Mouse (Mus musculus) liver, embryonic 16.5 days (tissue): ENCODE measurements around the gene Pnpla7. TPM values are rescaled to one million over a fixed set of nuclear protein-coding genes. Genes with fewer than 3 reads are reported as not detected.

Source experiments
- ATAC-seq: fragments of 200-750 bp; cut with Nextera tagmentation; 2 replicates; pipeline ENCODE4 v1.8.0; 2017; ENCODE audit warnings: low read depth, mild to moderate bottlenecking, moderate number of reproducible peaks, moderate library complexity
- H3K27ac ChIP-seq: fragments of 300-500 bp; sonication (generic); 2 replicates; pipeline ENCODE4 v1.5.1; 2014; ENCODE audit warnings: mild to moderate bottlenecking, low read length
- H3K27me3 ChIP-seq: fragments of 300-500 bp; sonication (generic); 2 replicates; pipeline ENCODE4 v1.6.1; 2014; ENCODE audit warnings: low read depth, low read length, mixed read lengths; ENCODE audit not compliant: control insufficient read depth, insufficient read depth
- H3K36me3 ChIP-seq: fragments of 300-500 bp; sonication (generic); 2 replicates; pipeline ENCODE4 v1.6.1; 2014; ENCODE audit warnings: mild to moderate bottlenecking; ENCODE audit not compliant: control insufficient read depth, insufficient read depth
- H3K4me1 ChIP-seq: fragments of 300-500 bp; sonication (generic); 2 replicates; pipeline ENCODE4 v1.6.1; 2014; ENCODE audit warnings: low read depth, low read length, mixed read lengths; ENCODE audit not compliant: control insufficient read depth
- H3K4me2 ChIP-seq: fragments of 300-500 bp; sonication (generic); 2 replicates; pipeline ENCODE4 v1.6.1; 2014; ENCODE audit warnings: low read depth, low read length, mixed read lengths
- H3K4me3 ChIP-seq: fragments of 300-500 bp; sonication (generic); 2 replicates; pipeline ENCODE4 v1.5.1; 2014; ENCODE audit warnings: low read depth, mild to moderate bottlenecking, low read length
- H3K9ac ChIP-seq: fragments of 300-500 bp; sonication (generic); 2 replicates; pipeline ENCODE4 v1.6.1; 2014; ENCODE audit warnings: low read depth, low read length
- H3K9me3 ChIP-seq: fragments of 300-500 bp; sonication (generic); replicated peaks from 2 replicates; pipeline ENCODE4 v1.6.1; 2016; ENCODE audit warnings: low read length; ENCODE audit not compliant: control insufficient read depth
- WGBS: fragments of 180-500 bp; shearing (Covaris S2); extraction: QIAGEN DNeasy Blood & Tissue Kit; methylation state at CpG from one replicate; pipeline ENCODE4 v1.1.7; 2014; ENCODE audit not compliant: insufficient replicate concordance; 5-methylcytosine and 5-hydroxymethylcytosine counted together
- polyA plus RNA-seq: library from polyadenylated mRNA; unstranded; fragments of >200 nt; fragmentation: Nextera tagmentation; extraction: Ambion mirVana; gene quantifications from 2 replicates; pipeline ENCODE4 v1.2.1, GENCODE M21; 2015

Gene Pnpla7
- polyA plus RNA-seq, 1 experiment from 2014 or later, result 13.7 TPM

DNA sequence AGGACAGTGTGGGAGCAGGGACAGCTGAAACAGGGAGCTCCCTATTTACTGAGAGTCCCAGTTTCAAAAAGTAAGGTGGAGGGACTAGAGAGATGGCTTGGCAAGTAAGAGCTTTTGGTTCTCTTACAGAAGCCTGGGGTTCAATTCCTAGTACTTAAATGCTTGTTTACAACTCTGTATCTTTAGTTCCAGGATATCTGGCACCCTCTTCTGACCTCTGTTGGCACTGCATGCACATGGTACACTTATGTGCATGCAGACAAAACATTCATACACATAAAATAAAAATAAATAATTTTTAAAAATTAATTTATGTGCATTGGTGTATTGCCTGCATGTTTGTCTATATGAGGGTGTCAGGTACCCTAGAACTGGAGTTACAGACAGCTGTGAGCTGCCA lies 32.4 kb downstream of the Pnpla7 start:
- no peak for ATAC-seq
- Histone ChIP-seq H3K4me1 (no peaks in the 10 kb centered on the region), H3K9ac (no peak overlapping the region), H3K27ac (no peak overlapping the region), H3K36me3 (peaks cover 4% of the 10 kb centered on the region; the same call in 1 of the 2 replicates), H3K27me3 (no peaks in the 10 kb centered on the region), H3K4me3 (no peak overlapping the region), H3K4me2 (no peak overlapping the region), H3K9me3 (no peaks in the 10 kb centered on the region)

DNA sequence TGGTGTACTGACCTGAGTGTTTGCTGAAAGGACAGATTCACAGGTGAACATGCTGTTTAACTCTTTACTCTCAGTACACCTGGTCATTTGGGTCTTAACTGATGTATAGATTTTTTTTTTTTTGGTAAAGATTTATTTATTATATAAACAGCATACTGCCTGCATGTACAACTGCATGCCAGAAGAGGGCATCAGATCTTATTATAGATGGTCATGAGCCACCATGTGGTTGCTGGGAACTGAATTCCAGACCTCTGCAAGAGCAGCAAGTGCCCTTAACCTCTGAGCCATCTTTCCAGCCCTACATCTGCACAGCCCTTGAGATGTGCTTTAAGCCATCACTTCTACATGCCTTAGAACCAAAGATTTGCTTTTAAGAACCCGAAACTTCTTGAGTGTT lies 46.8 kb downstream of the Pnpla7 start:
- H3K4me3 ChIP-seq, result no peak overlapping the region
- no peak overlapping the region for H3K27ac ChIP-seq
- H3K4me2 ChIP-seq, result no peak overlapping the region
- H3K9ac ChIP-seq, result no peak overlapping the region
- no peaks in the 10 kb centered on the region; the same call in 1 of the 2 replicates for H3K4me1 ChIP-seq
- 70% methylated on average over 1 of the region's 1 CpGs for WGBS
- peaks cover 9% of the 10 kb centered on the region for H3K36me3 ChIP-seq
- no peak for ATAC-seq
- H3K9me3 ChIP-seq, result no peaks in the 10 kb centered on the region
- no peaks in the 10 kb centered on the region for H3K27me3 ChIP-seq

DNA sequence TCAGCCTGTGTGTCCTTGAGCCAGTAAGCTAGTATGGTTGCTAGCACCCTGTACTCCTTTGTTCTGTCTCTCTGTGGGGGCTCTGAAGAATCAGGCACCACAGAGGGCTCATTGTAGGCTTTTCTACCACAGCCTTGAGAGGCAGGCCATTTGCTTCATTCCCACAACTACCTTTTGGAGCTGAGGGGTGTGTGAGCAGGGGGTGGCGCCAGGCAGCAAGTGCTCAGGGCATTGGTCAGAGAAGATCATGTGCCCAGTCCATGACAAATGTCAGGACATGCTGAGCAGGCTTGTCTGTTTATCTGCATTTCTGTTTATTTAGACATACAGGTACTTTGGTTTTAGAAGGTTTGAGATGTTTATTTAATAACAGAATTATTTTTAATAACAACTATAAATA lies 49.3 kb downstream of the Pnpla7 start:
- H3K9me3 ChIP-seq, result no peaks in the 10 kb centered on the region
- ATAC-seq, result no peak
- 76% methylated on average over 1 of the region's 1 CpGs for WGBS

DNA sequence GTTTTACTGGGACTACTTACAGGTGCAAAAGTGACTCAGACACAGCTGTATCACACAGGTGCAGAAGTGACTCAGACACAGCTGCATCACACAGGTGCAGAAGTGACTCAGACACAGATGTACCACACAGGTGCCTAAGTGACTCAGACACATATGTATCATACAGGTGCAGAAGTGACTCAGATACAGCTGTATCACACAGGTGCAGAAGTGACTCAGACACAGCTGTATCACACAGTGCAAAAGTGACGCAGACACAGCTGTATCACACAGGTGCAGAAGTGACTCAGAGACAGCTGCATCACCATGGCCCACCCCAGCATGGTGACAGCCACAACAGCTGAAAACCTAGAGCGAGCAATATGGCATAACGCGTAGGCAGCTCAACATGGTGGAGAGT lies 59.2 kb downstream of the Pnpla7 start:
- Histone ChIP-seq H3K4me2 (no peak overlapping the region), H3K4me3 (no peak overlapping the region), H3K27ac (no peak overlapping the region), H3K4me1 (no peaks in the 10 kb centered on the region), H3K9me3 (no peaks in the 10 kb centered on the region), H3K9ac (no peak overlapping the region), H3K36me3 (peaks cover 2% of the 10 kb centered on the region), H3K27me3 (no peaks in the 10 kb centered on the region)
- ATAC-seq, result no peak
- 85% methylated on average over 4 of the region's 4 CpGs for WGBS

More for the DNA sequence above, 49.3 kb downstream of the Pnpla7 start:
- Histone ChIP-seq H3K4me2 (no peak overlapping the region), H3K27me3 (no peaks in the 10 kb centered on the region), H3K27ac (no peak overlapping the region), H3K4me1 (no peaks in the 10 kb centered on the region; the same call in 1 of the 2 replicates), H3K36me3 (peaks cover 2% of the 10 kb centered on the region; the same call in 1 of the 2 replicates), H3K4me3 (no peak overlapping the region), H3K9ac (no peak overlapping the region)

DNA sequence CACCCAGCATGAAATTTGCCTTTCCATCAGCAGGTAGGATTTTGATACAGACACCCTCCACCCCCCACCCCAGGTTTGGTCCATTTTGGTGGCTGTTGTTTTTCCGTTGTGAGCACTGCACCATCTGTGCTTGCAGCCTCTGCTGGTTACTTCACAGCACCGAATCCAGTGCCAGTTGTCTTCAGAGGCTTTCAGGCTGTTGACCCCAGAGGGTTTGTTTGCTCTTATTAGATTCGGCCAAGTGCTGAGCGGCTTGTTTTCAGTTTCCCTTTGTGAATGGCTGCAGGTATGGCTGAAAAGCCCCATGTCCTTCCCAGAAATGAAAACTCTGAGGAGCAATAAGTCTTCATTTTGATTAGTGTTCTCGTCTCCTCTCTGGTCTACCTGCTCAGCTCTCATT lies 64.3 kb downstream of the Pnpla7 start:
- H3K4me3 ChIP-seq, result no peak overlapping the region
- H3K27ac ChIP-seq, result no peak overlapping the region
- no peak overlapping the region for H3K9ac ChIP-seq
- no peaks in the 10 kb centered on the region for H3K9me3 ChIP-seq
- 78% methylated on average over 5 of the region's 5 CpGs for WGBS
- H3K36me3 ChIP-seq, result no peaks in the 10 kb centered on the region; the same call in none of the 2 replicates
- no peak overlapping the region for H3K4me2 ChIP-seq
- H3K4me1 ChIP-seq, result no peaks in the 10 kb centered on the region
- no peak for ATAC-seq
- no peaks in the 10 kb centered on the region for H3K27me3 ChIP-seq

DNA sequence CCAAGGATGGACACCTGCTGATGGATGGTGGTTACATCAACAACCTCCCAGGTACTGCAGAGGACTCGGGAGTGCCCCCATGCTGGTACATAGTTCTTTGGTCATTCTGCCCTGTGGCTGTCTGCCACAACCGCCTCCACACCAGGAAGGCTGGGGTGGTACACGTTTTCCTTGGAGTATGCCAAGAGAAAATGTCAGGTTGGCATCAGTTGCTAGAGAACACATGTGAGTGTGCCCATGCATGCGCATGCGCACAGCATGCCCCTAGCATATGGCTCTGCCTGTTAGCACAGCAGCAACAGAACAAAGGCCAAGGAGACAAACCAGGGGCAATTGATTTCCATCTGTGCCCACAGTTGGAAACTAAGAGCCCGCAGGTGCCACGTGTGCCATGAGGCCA lies 75.1 kb downstream of the Pnpla7 start:
- H3K4me2 ChIP-seq, result no peak overlapping the region
- no peak for ATAC-seq
- no peak overlapping the region for H3K9ac ChIP-seq
- no peaks in the 10 kb centered on the region for H3K27me3 ChIP-seq
- peaks cover 12% of the 10 kb centered on the region for H3K4me1 ChIP-seq
- no peak overlapping the region for H3K4me3 ChIP-seq
- peaks cover 3% of the 10 kb centered on the region; the same call in 1 of the 2 replicates for H3K36me3 ChIP-seq
- H3K9me3 ChIP-seq, result no peaks in the 10 kb centered on the region
- H3K27ac ChIP-seq, result no peak overlapping the region
- WGBS, result 80% methylated on average over 7 of the region's 7 CpGs

DNA sequence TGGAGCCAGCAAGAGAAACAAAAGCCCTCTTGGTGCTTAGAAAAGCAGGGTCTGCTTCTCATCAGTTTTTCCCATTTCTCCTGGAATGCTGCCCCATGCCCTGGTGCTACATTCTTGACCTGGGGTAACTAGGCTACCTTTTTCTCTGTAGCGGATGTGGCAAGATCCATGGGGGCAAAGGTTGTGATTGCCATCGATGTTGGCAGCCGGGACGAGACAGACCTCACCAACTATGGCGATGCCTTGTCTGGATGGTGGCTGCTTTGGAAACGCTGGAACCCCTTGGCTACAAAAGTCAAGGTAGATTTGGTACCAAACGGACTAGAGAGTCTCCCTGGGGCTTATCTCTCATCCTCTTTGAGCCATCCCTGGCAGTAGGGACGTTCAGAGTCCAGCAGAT lies 75.6 kb downstream of the Pnpla7 start:
- peaks cover 3% of the 10 kb centered on the region; the same call in 1 of the 2 replicates for H3K36me3 ChIP-seq
- H3K4me1 ChIP-seq, result peaks cover 12% of the 10 kb centered on the region
- no peak for ATAC-seq
- no peaks in the 10 kb centered on the region for H3K9me3 ChIP-seq
- no peak overlapping the region for H3K4me2 ChIP-seq
- no peak overlapping the region for H3K27ac ChIP-seq
- WGBS, result 80% methylated on average over 8 of the region's 8 CpGs
- no peak overlapping the region for H3K4me3 ChIP-seq
- H3K9ac ChIP-seq, result no peak overlapping the region
- H3K27me3 ChIP-seq, result no peaks in the 10 kb centered on the region

DNA sequence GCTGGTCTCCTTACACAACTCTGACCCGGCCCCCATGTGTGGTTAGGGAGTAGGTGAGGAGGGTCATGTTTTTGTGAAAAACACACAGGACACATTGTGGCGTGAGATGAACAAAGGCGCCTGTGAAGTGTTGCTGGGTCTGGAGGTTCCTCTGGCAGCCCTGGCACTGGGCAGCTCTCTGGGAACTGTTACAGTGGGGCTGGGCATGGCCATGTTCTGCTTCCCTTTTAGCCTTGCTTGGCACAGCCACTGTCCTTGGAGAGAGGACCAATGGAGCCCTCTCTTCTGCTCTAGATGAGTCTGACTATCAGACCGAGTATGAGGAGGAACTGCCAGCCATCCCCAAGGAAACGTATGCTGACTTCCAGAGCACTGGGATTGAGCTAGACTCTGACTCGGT lies 77.3 kb downstream of the Pnpla7 start:
- no peak overlapping the region for H3K27ac ChIP-seq
- no peaks in the 10 kb centered on the region for H3K9me3 ChIP-seq
- H3K36me3 ChIP-seq, result peaks cover 3% of the 10 kb centered on the region; the same call in 1 of the 2 replicates
- H3K4me2 ChIP-seq, result no peak overlapping the region
- WGBS, result 68% methylated on average over 6 of the region's 6 CpGs
- no peak for ATAC-seq
- no peak overlapping the region for H3K4me3 ChIP-seq
- H3K4me1 ChIP-seq, result peaks cover 12% of the 10 kb centered on the region
- no peaks in the 10 kb centered on the region for H3K27me3 ChIP-seq
- no peak overlapping the region for H3K9ac ChIP-seq

DNA sequence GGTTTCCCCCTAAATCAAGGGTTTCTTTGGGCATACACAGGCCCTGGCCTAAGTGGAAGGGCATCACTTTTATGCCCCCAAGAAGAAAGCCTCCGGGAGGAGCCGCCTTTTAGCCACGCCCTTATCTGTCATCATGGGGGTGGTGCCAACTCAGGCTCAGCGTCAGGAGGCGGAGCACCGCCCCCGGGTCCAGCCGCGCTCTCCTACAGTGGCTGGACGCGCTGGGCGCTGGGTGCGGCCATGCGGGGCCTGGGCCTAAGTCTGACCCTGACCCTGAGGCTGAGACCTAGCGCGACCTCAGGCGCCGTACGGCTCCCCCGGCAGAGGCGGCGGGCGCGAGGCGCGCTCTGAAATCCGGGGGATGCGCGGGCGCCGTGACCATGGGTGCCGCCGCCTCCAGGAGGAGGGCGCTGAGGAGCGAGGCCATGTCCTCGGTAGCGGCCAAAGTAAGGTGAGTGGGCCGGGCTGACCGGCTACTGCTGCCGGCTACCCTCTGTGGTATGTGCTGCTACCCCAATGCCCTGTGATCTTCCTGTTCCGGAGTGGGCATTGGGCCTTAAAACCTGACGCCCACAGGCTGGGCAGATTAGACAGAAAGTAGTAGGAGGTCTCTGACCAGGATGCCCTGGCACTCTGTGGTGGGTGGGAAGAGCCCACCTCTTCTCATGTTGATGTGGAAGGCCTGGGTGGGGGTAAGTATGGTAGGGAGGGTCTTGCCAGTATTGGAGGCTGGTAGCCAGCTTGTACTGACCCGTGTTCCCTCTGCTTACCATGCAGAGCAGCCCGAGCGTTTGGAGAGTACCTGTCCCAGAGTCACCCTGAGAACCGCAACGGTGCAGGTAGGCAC lies 78.6 kb downstream of the Pnpla7 start, which contains the start of gene Nsmf:
Gene Nsmf, plus strand, starts transcription at position 135 of the 847 bp plus-strand sequence.
- Histone ChIP-seq H3K36me3 (peaks cover 3% of the 10 kb centered on the region; the same call in 1 of the 2 replicates), H3K4me1 (peaks cover 12% of the 10 kb centered on the region), H3K4me2 (peak within 1 kb of the TSS; percentile 91), H3K4me3 (peak within 1 kb of the TSS; percentile 73), H3K27ac (no peak within 1 kb of the TSS), H3K27me3 (no peaks in the 10 kb centered on the region), H3K9ac (peak within 1 kb of the TSS; percentile 74), H3K9me3 (no peaks in the 10 kb centered on the region)
- WGBS, result 6% methylated on average over 43 of the region's 47 CpGs
- ATAC-seq, result peak; percentile 92
